Mouse (Mus musculus) CH12.LX (cell line): Measurements from ENCODE around the gene Bicdl1. TPM values are rescaled to one million over a fixed set of nuclear protein-coding genes. Genes with fewer than 3 reads are reported as not detected.

Source experiments
- DNase-seq: peaks from one replicate; pipeline ENCODE4 v3.0.0-alpha.2; 2013; ENCODE audit errors: extremely low read depth
- H3K27ac ChIP-seq: 2 replicates; pipeline ENCODE4 v1.5.1; 2012; ENCODE audit warnings: low read depth, mild to moderate bottlenecking, control low read depth, moderate library complexity; ENCODE audit not compliant: insufficient read depth
- H3K27me3 ChIP-seq: replicated peaks from 2 replicates; pipeline ENCODE3; 2012; ENCODE audit warnings: inconsistent platforms
- H3K36me3 ChIP-seq, 2 experiments: replicated peaks in 1 of 2; 2 replicates each; pipeline versions ENCODE3 to v1.6.1; 2012; ENCODE audit warnings: inconsistent platforms in 1 of 2, low read length in 1 of 2, mild to moderate bottlenecking in 1 of 2, mixed read lengths in 1 of 2, moderate library complexity in 1 of 2; ENCODE audit not compliant: control insufficient read depth in 1 of 2, insufficient read depth in 1 of 2
- H3K4me1 ChIP-seq, 2 experiments: 2 replicates each; pipeline ENCODE4 v1.6.1; 2012; ENCODE audit warnings: inconsistent platforms in 1 of 2, moderate library complexity in 1 of 2; ENCODE audit not compliant: insufficient read depth in 2 of 2, control insufficient read depth in 1 of 2
- H3K4me2 ChIP-seq: 2 replicates; pipeline ENCODE4 v1.6.1; 2012; ENCODE audit warnings: low read depth, mild to moderate bottlenecking, control low read depth; ENCODE audit not compliant: poor library complexity, insufficient read depth, severe bottlenecking
- H3K4me3 ChIP-seq, 3 experiments: fragments of 150-350 bp in 1 of 3; sonication (generic) in 1 of 3; replicated peaks in 1 of 3; 2 replicates each; pipeline versions ENCODE3 to v1.5.1; 2011 to 2012; ENCODE audit warnings: low read depth in 2 of 3, low read length in 2 of 3, mild to moderate bottlenecking in 2 of 3, moderate library complexity in 2 of 3, control low read depth in 1 of 3, improper control_type of control experiment in 1 of 3, inconsistent platforms in 1 of 3, mixed read lengths in 1 of 3; ENCODE audit not compliant: poor library complexity in 1 of 3
- H3K79me2 ChIP-seq: replicated peaks from 2 replicates; pipeline ENCODE4 v1.6.1; 2012; ENCODE audit warnings: mild to moderate bottlenecking, moderate library complexity; ENCODE audit not compliant: control insufficient read depth, poor library complexity, insufficient read depth, severe bottlenecking; ENCODE audit errors: extremely low read depth
- H3K9ac ChIP-seq: 2 replicates; pipeline ENCODE4 v1.6.1; 2012; ENCODE audit warnings: low read depth, mild to moderate bottlenecking, control low read depth, moderate library complexity; ENCODE audit not compliant: insufficient read depth
- H3K9me3 ChIP-seq: replicated peaks from 2 replicates; pipeline ENCODE3; 2012; ENCODE audit warnings: low read length, inconsistent platforms, mixed read lengths
- BHLHE40 ChIP-seq: IDR thresholded peaks from 2 replicates; pipeline ENCODE4 v1.6.1; 2011; ENCODE audit warnings: mild to moderate bottlenecking, low read depth, low read length, improper control_type of control experiment
- CHD1 ChIP-seq: IDR thresholded peaks from 2 replicates; pipeline ENCODE4 v1.6.1; 2012; ENCODE audit warnings: low read depth, low read length, improper control_type of control experiment, inconsistent platforms
- CHD2 ChIP-seq: IDR thresholded peaks from 2 replicates; pipeline ENCODE4 v1.6.1; 2011; ENCODE audit warnings: low read length, improper control_type of control experiment
- ELF1 ChIP-seq: IDR thresholded peaks from 2 replicates; pipeline ENCODE4 v1.6.1; 2014; ENCODE audit warnings: low read depth, mild to moderate bottlenecking, inconsistent platforms, low read length, improper control_type of control experiment
- ETS1 ChIP-seq: conservative IDR thresholded peaks from 2 replicates; pipeline ENCODE4 v1.6.1; 2012; ENCODE audit warnings: low read depth, mild to moderate bottlenecking, inconsistent platforms, low read length, improper control_type of control experiment, moderate library complexity
- HCFC1 ChIP-seq: IDR thresholded peaks from 2 replicates; pipeline ENCODE4 v1.6.1; 2012; ENCODE audit warnings: low read depth, mild to moderate bottlenecking, inconsistent platforms, low read length, improper control_type of control experiment
- KAT2A ChIP-seq: IDR thresholded peaks from 2 replicates; pipeline ENCODE4 v1.6.1; 2012; ENCODE audit warnings: low read length, improper control_type of control experiment, inconsistent platforms; ENCODE audit not compliant: insufficient replicate concordance
- MAX ChIP-seq: IDR thresholded peaks from 2 replicates; pipeline ENCODE4 v1.6.1; 2011; ENCODE audit warnings: low read length, improper control_type of control experiment
- MAZ ChIP-seq: IDR thresholded peaks from 2 replicates; pipeline ENCODE4 v1.6.1; 2012; ENCODE audit warnings: low read depth, mild to moderate bottlenecking, inconsistent platforms, low read length, improper control_type of control experiment, moderate library complexity
- MXI1 ChIP-seq: IDR thresholded peaks from 2 replicates; pipeline ENCODE4 v1.6.1; 2011; ENCODE audit warnings: mild to moderate bottlenecking, low read depth, low read length, improper control_type of control experiment
- MYC ChIP-seq: IDR thresholded peaks from 2 replicates; pipeline ENCODE4 v1.6.1; 2011; ENCODE audit warnings: low read depth, mild to moderate bottlenecking, improper control_type of control experiment, low read length
- NELFE ChIP-seq: IDR thresholded peaks from 2 replicates; pipeline ENCODE4 v1.6.1; 2011; ENCODE audit warnings: low read depth, low read length, improper control_type of control experiment
- NRF1 ChIP-seq: IDR thresholded peaks from 2 replicates; pipeline ENCODE4 v1.6.1; 2014; ENCODE audit warnings: low read depth, mild to moderate bottlenecking, inconsistent platforms, low read length, improper control_type of control experiment, moderate library complexity
- PAX5 ChIP-seq: IDR thresholded peaks from 2 replicates; pipeline ENCODE4 v1.6.1; 2012; ENCODE audit warnings: low read length, inconsistent platforms, mixed read lengths
- POLR2AphosphoS2 ChIP-seq: IDR thresholded peaks from 2 replicates; pipeline ENCODE4 v1.6.1; 2011; ENCODE audit warnings: low read depth, low read length, improper control_type of control experiment
- RCOR1 ChIP-seq: conservative IDR thresholded peaks from 2 replicates; pipeline ENCODE4 v1.6.1; 2012; ENCODE audit warnings: low read depth, mild to moderate bottlenecking, inconsistent platforms, low read length, improper control_type of control experiment
- TBP ChIP-seq: conservative IDR thresholded peaks from 2 replicates; pipeline ENCODE4 v1.6.1; 2011; ENCODE audit warnings: low read depth, low read length, improper control_type of control experiment
- TCF12 ChIP-seq: IDR thresholded peaks from 2 replicates; pipeline ENCODE4 v1.6.1; 2014; ENCODE audit warnings: low read depth, mild to moderate bottlenecking, inconsistent platforms, low read length, improper control_type of control experiment
- USF2 ChIP-seq: conservative IDR thresholded peaks from 2 replicates; pipeline ENCODE4 v1.6.1; 2011; ENCODE audit warnings: low read depth, low read length, improper control_type of control experiment
- ZC3H11A ChIP-seq: IDR thresholded peaks from 2 replicates; pipeline ENCODE4 v1.6.1; 2012; ENCODE audit warnings: low read depth, mild to moderate bottlenecking, inconsistent platforms, low read length, improper control_type of control experiment
- ZKSCAN1 ChIP-seq: IDR thresholded peaks from 2 replicates; pipeline ENCODE4 v1.6.1; 2012; ENCODE audit warnings: low read depth, inconsistent platforms, low read length, improper control_type of control experiment, borderline replicate concordance
- ZMIZ1 ChIP-seq: IDR thresholded peaks from 2 replicates; pipeline ENCODE4 v1.6.1; 2012; ENCODE audit warnings: low read depth, mild to moderate bottlenecking, inconsistent platforms, low read length, improper control_type of control experiment
- dilution Hi-C: fragments of 300-500 bp; cut with MboI; formaldehyde crosslinking; loops from 2 replicates; pipeline ENCODE4 v1.14.3; 2020; ENCODE audit warnings: low sequenced_read_pairs; ENCODE audit not compliant: extremely low pct_unique_long_range_greater_than_20kb, extremely low pct_ligation_motif_present
- in situ Hi-C: fragments of 300-500 bp; cut with MboI; formaldehyde crosslinking; loops from 3 replicates; pipeline ENCODE4 v1.14.3; 2019; ENCODE audit warnings: low sequenced_read_pairs, low pct_ligation_motif_present, low pct_unique_long_range_greater_than_20kb, mixed read lengths
- polyA plus RNA-seq: library from polyadenylated mRNA; unstranded; fragments of >175 nt; gene quantifications from 2 replicates; pipeline ENCODE4 v1.2.1, GENCODE M21; 2012; ENCODE audit warnings: low read depth; ENCODE audit not compliant: insufficient read length
- total RNA-seq, 2 experiments: library from RNA; depleted of rRNA; stranded (reverse); fragments of 300-350 nt in 1 of 2; fragments of >200 nt in 1 of 2; gene quantifications; 2 replicates each; pipeline ENCODE4 v1.2.3; 2012 to 2014

Gene Bicdl1
- total and polyA plus RNA-seq, 3 experiments, result 1.9 to 3.5 (median 2.3) TPM

DNA sequence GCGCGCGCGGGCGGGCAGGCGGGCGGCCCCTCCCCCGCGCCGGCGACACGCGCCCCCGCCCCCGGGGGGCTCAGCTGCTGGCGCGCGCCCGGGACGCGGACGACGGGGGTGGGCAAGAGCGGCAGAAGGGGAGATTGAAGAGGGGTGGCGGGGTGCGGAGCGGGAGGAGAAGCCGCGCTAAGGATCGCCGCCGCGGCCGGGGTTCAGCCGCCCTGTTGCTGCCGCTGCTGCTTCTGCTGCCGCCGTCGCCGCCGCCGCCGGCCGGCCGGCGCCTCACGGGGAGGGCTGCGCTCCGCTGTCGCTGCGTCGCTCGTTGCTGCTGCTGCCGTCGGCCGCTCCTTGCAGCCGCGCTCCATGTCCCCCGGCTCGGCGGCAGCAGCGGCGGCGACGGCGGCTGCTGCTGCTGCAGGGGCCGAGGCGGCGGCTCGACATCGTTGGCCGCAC is 333 bp upstream of the Bicdl1 start:
- DNase-seq, result no peak
- dilution Hi-C loops (no loop called here), in situ Hi-C loops (no loop called here)
- H3K4me3 ChIP-seq, result peak overlapping the region in 2 of 3 experiments; percentile 54 to 74
- H3K27me3 ChIP-seq, result peaks cover 19% of the 10 kb centered on the region
- H3K36me3 ChIP-seq, result no peaks in the 10 kb centered on the region
- H3K27ac ChIP-seq, result no peak overlapping the region
- no peaks in the 10 kb centered on the region for H3K79me2 ChIP-seq
- peak overlapping the region; percentile 20; the same call in 1 of the 2 replicates for H3K9ac ChIP-seq
- peaks cover 5 to 6% of the 10 kb centered on the region in 2 experiments; a peak in 3 of 4 replicates for H3K4me1 ChIP-seq
- H3K4me2 ChIP-seq, result peak overlapping the region; percentile 76
- peaks cover 3% of the 10 kb centered on the region for H3K9me3 ChIP-seq
- TF ChIP-seq ZKSCAN1, result no peak
- TF ChIP-seq NELFE, result no peak
- no peak; the same call in 1 of the 2 replicates for TF ChIP-seq MXI1
- no peak for TF ChIP-seq KAT2A
- no peak for TF ChIP-seq MAX
- no peak for TF ChIP-seq ELF1
- no peak for TF ChIP-seq HCFC1
- TF ChIP-seq USF2, result no peak
- TF ChIP-seq PAX5, result no peak

- Histone ChIP-seq H3K27ac (no peak overlapping the region), H3K27me3 (peaks cover 17% of the 10 kb centered on the region), H3K79me2 (no peaks in the 10 kb centered on the region), H3K4me1 (peaks cover 5 to 6% of the 10 kb centered on the region in 2 experiments; a peak in 3 of 4 replicates), H3K9ac (no peak overlapping the region), H3K4me2 (no peak overlapping the region), H3K4me3 (no peak overlapping the region), H3K36me3 (no peaks in the 10 kb centered on the region), H3K9me3 (peaks cover 3% of the 10 kb centered on the region)
- no peak for DNase-seq
- TF ChIP-seq NRF1 (no peak), CHD1 (no peak), BHLHE40 (no peak), MAZ (no peak), HCFC1 (no peak), ZMIZ1 (no peak), MYC (no peak), ELF1 (no peak), NELFE (no peak), TCF12 (no peak), ETS1 (no peak), CHD2 (no peak), TBP (no peak), POLR2AphosphoS2 (no peak), USF2 (no peak), ZC3H11A (no peak), ZKSCAN1 (no peak), RCOR1 (no peak)
- dilution Hi-C loops, result no loop called here
- in situ Hi-C loops, result no loop called here
Measured at GRCm38 (mm10) chr5:115730314-115730713, 1.1 kb downstream of the Bicdl1 start.
